Mouse (Mus musculus) monocyte, adult 5-6 weeks (primary cell): ENCODE measurements around the gene Gm44503. TPM values are rescaled to one million over a fixed set of nuclear protein-coding genes. Genes with fewer than 3 reads are reported as not detected.

Source experiments
- ATAC-seq: fragments of 153-309, 156-312 bp; replicated peaks from 2 replicates; pipeline ENCODE4 v1.8.0; 2017; ENCODE audit warnings: mild to moderate bottlenecking; ENCODE audit not compliant: low TSS enrichment, insufficient number of reproducible peaks, severe bottlenecking, poor library complexity, low FRiP score
- total RNA-seq: library from RNA; stranded (forward); fragments of 200-1000, 200-491, 200-594 nt; gene quantifications from 3 replicates; pipeline ENCODE4 v1.2.3, GENCODE M21; 2017

Gene Gm44503
- total RNA-seq, 1 experiment from 2014 or later, result 1.0 TPM

DNA sequence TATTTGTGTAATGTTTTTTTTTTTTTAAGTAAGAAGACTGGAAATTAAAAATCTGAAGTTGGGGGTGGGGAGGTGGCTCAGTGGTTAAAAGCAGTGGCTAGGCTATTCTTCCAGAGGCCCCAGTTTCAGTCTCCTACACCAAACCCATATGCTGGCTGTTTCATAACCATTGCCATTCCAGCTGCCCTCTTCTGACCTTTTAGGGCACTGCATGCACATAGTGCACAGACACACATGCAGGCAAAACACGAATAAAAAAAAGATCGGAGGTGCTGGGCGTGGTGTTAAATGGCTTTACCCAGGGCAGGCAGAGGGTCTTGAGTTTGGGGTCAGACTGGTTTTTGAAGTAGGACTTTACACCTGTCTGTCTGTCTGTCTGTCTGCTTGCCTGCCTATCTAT, 47.5 kb downstream of the Gm44503 start:
- ATAC-seq, result no peak

DNA sequence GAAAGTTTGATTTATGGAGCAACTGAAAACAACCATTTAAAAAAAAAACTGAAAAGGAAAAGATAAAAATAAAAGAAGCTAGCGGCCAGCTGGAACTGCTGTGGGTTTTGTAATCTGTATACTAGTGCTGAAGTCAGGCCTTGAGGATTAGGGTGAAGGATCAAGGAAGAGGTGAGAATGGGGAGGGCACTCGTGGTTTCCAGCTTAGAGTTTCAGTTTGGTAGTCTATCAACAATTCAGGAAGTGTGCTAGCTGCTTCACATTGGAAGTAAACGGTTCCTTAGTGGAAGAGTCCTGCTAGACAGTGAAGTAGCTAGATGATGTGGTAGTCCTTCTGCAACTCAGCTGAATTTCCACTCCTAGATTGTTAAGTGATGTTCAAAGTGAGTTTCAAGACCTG, 49.7 kb downstream of the Gm44503 start:
- ATAC-seq, result no peak

DNA sequence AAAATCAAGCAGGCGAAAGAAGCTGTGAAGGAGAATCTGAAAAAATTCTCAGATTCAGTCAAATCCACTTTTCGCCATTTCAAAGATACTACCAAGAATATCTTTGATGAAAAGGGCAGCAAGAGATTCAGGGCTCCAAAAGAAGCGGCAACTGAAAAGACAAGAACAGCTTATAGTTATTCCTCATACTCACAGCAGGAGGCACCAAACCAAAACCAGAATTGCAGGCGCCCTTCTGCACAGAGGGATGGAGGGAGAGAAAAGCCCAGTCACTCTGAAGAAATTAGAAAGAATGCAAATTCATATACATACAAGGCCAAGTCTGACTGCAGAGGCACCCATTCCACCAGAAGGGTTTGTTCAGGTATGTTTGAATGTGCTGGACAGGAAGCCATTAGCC, 54.0 kb downstream of the Gm44503 start:
- ATAC-seq, result no peak

DNA sequence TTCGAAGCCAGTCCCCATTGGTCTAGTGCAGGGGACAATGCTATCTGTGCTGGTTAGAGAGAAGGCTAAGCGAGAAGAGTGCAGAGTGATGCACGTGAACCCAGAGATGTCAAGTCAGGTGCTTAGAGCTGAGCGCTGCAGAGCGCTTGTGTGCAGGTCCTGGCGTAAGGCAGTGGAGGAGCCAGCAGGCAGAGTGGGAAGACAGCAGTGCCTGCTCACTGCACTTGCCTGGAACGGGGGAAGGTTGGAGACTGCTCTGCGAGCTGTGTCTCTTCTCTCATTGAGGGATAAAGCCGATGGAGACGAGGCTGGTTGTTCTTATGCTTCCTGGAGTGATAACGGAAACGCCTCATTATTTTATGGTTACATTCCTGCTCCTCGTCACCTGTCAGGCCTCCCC, 56.1 kb downstream of the Gm44503 start:
- no peak for ATAC-seq

DNA sequence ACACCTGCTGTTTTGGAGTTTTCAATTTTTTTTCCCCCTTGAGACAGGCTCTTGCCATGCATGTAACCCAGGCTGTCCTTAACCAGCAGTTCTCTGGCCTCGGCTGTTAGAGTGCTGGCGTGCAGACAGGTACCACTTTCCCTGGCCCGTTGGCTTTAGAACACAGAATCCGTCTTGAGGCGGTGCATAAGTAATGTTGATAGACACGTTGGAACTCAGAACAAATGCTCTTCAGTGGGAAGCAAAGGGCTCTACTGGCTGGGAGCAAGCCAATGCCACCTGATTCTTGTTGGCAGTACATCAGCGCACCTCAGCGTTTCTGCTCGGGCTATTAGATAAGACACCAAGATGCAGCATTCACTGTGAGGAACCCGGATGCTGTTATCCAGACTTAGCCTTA, 61.2 kb downstream of the Gm44503 start:
- no peak for ATAC-seq

DNA sequence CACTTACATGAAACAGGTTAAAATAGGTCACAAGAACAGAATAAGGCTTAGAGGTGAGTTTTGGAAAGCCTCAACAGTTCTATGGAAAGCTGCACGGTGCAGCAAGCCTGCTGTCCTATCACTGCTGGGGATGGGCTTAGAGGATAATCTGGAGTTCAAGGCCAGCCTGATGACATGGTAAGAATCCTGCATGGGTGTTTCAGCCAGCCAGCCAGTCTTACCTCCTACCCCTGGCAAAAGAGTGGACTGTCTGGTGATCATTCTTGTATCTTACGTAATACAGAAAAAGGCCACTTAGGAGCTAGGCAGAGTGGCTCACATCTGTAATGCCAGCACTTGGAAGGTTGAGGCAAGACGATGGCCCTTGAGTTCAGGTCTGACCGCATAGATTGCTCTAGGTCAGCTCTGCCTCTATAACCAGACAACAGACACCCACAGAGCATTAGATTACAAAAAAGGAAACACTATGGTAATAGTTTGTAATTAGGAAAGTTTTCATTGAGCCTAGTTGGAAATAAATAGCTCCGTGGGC, 62.0 kb downstream of the Gm44503 start:
- ATAC-seq, result no peak

DNA sequence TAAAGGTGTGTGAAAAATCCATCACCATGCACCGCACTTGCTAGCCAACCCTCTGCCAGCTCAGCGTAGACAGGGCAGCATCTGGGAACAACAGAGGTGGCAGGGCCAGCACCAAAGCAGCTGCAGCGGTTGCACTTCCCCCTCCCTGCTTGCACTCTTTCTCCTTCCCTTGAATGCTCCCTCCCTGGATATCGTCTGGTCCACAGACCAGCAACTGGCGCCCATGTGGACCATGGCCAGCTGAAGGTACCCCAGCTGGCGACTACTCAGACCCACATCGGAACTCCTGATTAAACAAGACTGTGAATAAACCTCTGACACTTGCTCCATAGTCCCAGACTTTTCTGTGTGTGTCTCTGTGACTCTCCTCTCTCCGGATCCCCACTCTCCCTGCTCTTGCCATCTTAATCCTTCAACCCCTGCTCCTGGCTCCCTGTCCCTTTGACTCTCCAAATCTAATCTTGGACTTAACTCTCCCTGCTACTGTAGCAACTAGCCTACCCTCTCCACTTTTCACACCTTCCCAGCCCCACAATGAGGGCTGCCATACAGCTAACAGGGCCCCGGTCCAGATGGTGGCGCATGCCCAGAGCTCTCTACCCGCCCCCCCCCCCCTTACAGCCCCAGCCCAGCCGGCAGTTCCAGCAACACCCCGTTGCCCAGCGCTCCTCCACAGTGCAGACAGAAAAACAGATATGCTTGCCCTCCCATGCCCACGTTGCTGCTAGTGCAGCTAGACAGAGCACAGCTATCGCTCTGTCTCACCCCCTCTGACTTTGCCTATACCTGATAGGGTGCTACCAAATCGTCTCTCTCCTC, 67.4 kb downstream of the Gm44503 start:
- ATAC-seq, result no peak

DNA sequence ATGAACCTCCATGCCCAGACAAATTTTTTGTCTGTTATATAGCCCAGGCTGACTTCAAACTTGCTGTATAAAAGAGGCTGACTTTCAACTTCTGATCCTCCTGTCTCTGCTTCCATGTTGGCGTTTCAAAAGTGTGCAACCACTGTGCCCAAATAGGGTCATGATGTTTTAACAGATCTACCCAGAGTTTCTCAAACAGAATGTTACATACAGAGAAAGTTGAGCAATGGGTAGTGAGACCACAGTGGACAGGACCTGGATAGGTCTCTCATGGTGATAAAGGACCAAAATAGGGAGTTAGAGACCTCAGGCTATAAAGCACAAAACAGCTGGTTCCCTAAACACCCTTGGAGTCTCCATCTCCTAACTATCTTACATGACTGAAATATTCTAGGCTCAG, 71.8 kb downstream of the Gm44503 start:
- no peak for ATAC-seq

DNA sequence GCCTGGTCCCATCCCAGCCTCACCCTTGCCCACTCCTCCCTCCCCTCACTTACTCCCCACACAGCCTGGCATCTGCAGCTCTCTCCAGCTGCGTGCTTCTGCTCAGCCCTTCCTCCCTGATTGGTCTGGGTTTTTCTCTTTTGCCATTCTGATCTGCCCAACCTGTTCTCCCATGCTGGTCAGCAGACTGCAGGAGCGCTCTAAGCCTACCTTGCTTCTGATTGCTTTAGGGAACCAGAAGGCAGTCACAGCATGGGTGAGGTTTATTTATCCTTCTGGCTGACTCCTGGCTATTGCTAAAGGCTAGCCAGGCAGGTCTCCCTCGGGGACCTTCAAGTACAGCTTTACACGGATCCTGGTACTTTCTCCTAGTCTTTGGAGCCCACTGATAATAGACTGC, 72.8 kb downstream of the Gm44503 start:
- no peak for ATAC-seq

DNA sequence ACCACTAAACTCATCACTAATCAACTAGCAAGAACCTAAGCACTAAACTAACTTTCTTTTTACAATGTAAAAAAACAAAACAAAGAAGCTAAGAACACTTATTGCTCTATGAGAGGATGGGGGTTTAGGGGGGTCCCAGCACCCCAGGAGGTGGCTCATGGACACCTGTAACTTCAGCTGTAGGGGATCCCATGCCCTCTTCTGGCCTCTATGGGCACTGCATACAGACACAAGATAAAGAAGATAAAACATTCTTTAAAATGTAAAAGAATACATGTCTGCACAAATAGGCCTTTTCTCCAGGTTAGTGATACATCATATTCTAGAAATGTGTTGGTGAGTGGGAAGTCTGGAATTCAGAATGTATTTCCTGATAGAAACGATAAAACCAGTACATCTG, 74.8 kb downstream of the Gm44503 start:
- ATAC-seq, result no peak

DNA sequence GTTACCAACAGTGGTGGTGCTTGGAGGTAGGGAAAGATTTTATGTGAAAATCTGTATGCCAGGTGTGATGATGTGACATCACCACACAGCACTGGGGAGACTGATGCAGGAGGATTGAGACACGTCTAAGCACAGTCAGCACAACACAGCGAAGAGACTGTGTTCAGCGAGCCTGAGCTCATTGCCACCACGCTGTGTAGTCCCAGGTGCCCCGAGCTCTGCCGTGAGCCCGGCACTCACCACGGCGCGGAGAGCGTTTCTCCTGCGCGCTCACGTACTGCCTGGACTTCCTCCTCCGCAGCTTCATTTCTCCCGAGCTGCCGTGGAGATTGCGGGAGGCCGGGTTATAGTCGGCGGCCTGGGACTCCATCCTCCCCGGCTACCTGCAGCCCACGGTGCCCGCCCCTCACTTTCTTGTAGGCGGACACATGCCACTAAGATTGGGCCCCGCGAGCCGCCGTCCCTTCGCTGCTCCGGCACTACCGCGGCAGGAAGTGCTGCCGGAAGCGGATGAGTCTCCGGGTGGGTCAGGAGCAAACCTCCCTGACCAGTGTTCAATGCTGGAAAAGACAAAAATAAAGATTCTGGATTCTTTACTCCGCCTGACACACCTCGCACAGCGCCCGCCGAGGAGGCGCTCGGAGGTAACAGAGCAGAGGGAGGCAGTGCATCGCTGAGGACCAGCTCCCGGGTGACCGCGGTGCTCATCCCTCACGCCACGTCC, 80.7 kb downstream of the Gm44503 start:
- peak; percentile 81 for ATAC-seq

DNA sequence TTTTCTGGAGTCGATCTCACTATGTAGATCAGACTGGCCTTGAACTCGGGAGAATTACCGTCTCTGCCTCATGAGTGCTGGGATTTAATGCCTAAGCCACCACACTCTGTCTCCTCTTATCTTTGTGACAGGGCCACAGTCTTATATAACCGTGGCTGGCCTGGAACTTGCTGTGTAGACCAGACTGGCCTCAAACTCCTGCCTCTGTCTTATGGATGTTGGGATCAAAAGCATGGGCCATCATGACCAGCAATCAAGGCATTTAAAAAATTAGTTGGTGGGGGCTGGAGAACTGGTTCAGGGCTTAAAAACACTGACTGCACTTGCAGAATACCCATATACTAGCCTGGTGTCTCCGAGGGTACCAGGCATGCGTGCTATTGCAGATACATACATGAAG, 81.4 kb downstream of the Gm44503 start, which contains the start of gene Pigb:
Gene Pigb (minus strand): TSS at position 299 of the 400 bp plus-strand sequence.
- no peak for ATAC-seq

DNA sequence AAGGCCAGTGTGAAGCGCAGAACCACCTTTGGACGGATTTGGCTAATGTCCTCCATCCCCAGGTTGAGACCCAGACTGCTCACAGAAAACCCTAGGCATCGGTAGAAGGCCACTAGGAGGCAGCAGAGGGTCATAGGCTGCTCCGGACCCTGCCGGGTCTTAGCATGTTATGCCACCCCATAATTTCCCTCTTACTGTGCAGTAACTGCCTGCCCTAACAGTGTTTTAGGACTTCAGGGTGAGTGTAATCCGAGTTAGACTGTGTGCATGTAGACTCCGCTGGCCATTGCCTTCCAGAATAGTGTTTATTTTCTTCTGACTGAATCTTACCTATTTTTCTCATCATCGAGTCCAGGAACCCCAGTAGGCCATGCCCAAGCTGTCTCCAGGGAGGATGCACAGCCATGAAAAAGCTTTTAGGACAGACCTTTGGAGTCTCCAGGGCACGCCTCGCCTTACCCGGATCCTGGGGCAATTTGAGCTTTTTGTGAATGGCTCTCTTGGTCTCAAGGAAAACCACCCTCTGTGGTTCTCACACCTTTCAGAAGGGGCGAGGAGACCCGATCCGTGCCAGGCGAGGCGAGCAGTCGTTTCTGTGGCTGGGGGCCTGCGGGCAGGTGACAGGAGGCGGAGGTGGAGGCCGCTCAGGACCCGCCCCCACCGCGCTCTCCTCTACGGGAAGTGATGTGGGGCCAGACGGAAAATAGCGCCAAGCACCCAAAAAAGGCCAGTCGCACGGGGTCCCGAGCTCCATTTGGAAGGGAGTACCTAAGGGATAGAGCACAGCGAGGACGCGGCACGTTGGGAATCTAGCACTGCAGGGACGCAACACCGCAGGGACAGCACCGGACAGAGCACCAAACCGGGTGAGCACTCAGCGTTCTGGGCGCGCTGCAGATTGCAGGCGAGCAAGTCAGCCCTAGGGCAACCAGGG, 85.8 kb downstream of the Gm44503 start, which contains the start of gene Rab27a:
Gene Rab27a (plus strand): TSS at position 709 of the 934 bp plus-strand sequence.
- peak; percentile 89 for ATAC-seq

DNA sequence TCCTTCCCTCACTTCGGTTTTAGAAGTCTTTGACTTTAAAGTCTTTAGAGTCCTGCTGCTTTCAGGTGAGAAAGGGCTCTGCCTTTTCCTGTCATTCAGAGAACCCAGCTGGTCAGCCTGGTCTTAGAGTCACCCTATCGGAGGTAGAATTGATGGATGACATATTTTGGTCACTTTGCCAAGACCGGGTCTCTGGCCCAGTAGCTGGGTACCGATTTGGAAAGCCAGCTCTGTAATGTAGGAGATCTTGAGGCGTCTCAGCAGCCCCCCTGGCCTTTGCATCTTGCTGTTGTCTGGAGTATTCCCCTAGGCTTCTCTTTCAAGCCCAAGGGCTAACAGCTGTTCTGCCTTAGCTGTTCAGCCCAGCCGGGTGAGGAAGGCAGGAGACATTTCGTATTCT, 86.6 kb downstream of the Gm44503 start:
- no peak for ATAC-seq

DNA sequence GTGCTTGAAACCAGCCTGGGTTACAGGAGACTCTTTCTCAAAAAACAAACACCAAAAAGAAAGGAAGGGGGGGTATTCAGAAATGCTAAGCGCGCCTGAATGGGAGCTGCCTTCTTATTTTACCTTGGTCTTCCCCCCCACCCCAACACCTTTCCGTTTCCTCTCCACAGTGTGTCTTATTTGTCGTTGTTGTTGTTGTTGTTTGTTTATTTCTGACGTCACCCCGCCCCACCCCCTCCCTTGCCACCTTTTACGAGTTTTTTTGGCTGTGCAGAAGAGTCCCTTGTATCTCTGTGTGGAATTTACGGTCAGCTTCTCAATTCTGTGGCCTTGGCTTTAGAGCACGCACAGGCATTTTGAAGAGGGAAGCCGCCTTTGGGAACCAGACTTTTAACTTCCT, 87.1 kb downstream of the Gm44503 start:
- ATAC-seq, result no peak

DNA sequence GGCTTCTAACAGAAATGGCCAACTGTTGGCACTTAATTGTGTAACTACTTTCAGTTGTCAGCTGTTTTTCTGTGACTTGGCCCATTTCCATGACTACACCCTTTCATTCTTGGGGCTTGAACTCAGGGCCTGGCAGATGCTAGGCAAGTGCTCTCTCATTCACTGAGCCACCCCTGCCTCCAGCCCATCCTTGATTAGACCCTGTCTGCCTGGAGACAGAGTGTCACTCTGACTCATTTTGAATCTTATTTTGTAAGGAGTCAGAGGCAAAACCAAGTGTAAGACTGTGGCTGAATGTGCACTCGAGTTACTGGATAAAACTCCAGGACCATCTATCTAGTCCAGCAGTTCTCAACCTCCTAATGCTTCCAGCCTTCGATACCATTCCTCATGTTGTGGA, 89.3 kb downstream of the Gm44503 start:
- no peak for ATAC-seq

DNA sequence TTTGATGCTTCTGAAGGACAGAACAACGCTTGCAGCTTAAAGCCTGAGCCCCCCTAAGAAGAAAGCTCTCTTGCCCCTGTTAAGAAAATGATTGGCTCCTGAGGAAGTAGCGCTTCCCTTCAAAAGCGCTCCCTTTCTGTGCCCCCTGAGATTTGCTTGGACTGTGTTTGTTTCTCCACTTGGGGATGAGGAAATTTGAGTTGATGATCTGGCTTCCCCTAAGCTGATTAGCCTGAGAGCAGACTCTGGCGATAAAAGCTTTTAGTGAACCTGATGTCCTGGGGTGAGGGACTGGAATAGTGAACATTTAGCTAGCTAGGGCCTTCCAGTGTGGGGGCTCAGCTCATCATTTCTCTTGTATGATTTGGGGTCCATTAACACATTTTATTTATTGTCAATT, 90.3 kb downstream of the Gm44503 start:
- ATAC-seq, result no peak

DNA sequence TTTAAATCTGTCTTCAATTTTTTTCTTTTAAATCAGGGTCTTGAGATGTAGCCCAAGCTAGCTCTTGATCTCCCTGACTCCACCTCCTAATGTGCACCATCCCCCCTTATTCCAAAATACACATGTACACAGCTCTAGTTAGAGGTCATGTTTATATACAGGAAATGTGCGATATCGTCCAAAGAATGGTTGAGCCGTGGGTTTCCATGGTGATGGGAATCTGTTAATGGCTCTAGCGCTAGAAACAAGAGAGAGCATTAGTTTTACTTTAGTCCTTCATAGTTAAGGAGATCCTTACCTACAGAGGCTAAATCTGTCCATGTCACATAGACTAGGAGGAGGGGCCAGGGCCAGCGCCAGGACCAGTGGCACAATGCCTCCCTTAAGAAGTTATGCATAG, 91.2 kb downstream of the Gm44503 start:
- ATAC-seq, result no peak

DNA sequence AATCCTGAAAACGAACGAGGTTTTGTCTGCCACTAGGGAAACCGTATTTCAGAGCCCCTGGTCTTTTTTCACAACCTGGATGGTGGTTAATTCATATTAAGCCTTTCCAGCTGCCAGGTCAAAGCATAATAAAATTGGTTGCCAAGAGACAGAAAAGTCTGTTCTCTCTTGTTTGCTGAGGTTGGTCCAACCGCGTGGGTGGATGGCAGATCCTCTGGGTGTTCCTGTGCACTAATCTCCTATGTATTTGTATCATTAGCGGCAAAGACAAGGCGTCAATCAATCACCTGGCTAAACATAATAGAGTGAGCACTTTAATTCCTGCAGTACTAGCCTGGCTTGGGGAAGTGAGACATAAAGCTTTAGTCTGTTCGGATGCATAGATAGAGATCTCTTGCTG, 92.0 kb downstream of the Gm44503 start:
- ATAC-seq, result no peak
